Mouse (Mus musculus) erythroblast, embryonic 14.5 days (primary cell): ENCODE results near the gene Bfsp2.

Experiments used
- GATA1 ChIP-seq: IDR thresholded peaks from 2 replicates; pipeline ENCODE4 v1.6.1; 2012; ENCODE audit warnings: low read length, inconsistent platforms, mixed read lengths
- TAL1 ChIP-seq: IDR thresholded peaks from 3 replicates; pipeline ENCODE4 v1.6.1; 2012; ENCODE audit warnings: low read length, inconsistent platforms, mixed read lengths

DNA sequence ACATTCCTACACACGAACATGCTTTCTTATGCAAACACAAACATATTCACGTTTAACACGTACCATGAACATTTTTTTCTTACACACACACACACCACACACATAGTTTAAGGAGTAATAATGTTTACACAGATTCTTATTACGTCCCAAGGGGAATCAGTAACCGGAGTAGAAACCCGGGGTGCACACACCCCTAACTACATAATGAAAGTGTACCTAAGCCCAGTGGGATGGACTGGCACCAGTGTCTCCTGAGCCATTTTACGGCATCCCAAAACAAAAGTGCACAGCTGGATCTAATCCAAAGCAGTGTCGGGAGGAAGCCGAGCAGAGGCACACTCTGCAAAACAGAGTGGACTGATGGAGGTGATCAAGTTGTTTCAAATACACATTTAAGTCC lies 66.8 kb downstream of the Bfsp2 start:
- TF ChIP-seq GATA1 (no peak), TAL1 (no peak)
